Mouse (Mus musculus) heart, embryonic 11.5 days (tissue): ENCODE data around the gene Gse1. TPM values are rescaled to one million over a fixed set of nuclear protein-coding genes. Genes with fewer than 3 reads are reported as not detected.

Experiments
- ATAC-seq: fragments of 200-750 bp; cut with Nextera tagmentation; replicated peaks from 2 replicates; pipeline ENCODE4 v1.8.0; 2017; ENCODE audit warnings: moderate library complexity; ENCODE audit not compliant: insufficient number of reproducible peaks, low FRiP score, low TSS enrichment
- H3K27ac ChIP-seq: fragments of 300-500 bp; sonication (generic); 2 replicates; pipeline ENCODE4 v1.5.1; 2014; ENCODE audit warnings: mild to moderate bottlenecking, low read depth, low read length
- H3K27me3 ChIP-seq: fragments of 300-500 bp; sonication (generic); 2 replicates; pipeline ENCODE4 v1.6.1; 2014; ENCODE audit warnings: mild to moderate bottlenecking, low read length, mixed read lengths; ENCODE audit not compliant: control insufficient read depth, insufficient read depth
- H3K36me3 ChIP-seq: fragments of 300-500 bp; sonication (generic); 2 replicates; pipeline ENCODE4 v1.6.1; 2014; ENCODE audit warnings: mild to moderate bottlenecking, low read length, moderate library complexity, mixed read lengths; ENCODE audit not compliant: control insufficient read depth, insufficient read depth
- H3K4me1 ChIP-seq: fragments of 300-500 bp; sonication (generic); 2 replicates; pipeline ENCODE4 v1.6.1; 2014; ENCODE audit warnings: low read length; ENCODE audit not compliant: control insufficient read depth, insufficient read depth
- H3K4me2 ChIP-seq: fragments of 300-500 bp; sonication (generic); 2 replicates; pipeline ENCODE4 v1.6.1; 2014; ENCODE audit warnings: mild to moderate bottlenecking, moderate library complexity
- H3K4me3 ChIP-seq: fragments of 300-500 bp; sonication (generic); 2 replicates; pipeline ENCODE4 v1.5.1; 2014; ENCODE audit warnings: low read depth, low read length
- H3K9ac ChIP-seq: fragments of 300-500 bp; sonication (generic); 2 replicates; pipeline ENCODE4 v1.6.1; 2014; ENCODE audit warnings: mild to moderate bottlenecking, low read depth, low read length, moderate library complexity
- H3K9me3 ChIP-seq: fragments of 300-500 bp; sonication (generic); replicated peaks from 2 replicates; pipeline ENCODE4 v1.6.1; 2016; ENCODE audit warnings: low read length; ENCODE audit not compliant: control insufficient read depth
- WGBS: fragments of 180-500 bp; shearing (Covaris S2); extraction: QIAGEN DNeasy Blood & Tissue Kit; methylation state at CpG from one replicate; pipeline ENCODE4 v1.1.7; 2014; ENCODE audit not compliant: insufficient replicate concordance; 5-methylcytosine and 5-hydroxymethylcytosine counted together
- polyA plus RNA-seq: library from polyadenylated mRNA; unstranded; fragments of >200 nt; fragmentation: Nextera tagmentation; extraction: Ambion mirVana; gene quantifications from 2 replicates; pipeline ENCODE4 v1.2.1, GENCODE M21; 2014

The Gse1 gene
- polyA plus RNA-seq, 1 experiment from 2014 or later, result 12.8 TPM

DNA sequence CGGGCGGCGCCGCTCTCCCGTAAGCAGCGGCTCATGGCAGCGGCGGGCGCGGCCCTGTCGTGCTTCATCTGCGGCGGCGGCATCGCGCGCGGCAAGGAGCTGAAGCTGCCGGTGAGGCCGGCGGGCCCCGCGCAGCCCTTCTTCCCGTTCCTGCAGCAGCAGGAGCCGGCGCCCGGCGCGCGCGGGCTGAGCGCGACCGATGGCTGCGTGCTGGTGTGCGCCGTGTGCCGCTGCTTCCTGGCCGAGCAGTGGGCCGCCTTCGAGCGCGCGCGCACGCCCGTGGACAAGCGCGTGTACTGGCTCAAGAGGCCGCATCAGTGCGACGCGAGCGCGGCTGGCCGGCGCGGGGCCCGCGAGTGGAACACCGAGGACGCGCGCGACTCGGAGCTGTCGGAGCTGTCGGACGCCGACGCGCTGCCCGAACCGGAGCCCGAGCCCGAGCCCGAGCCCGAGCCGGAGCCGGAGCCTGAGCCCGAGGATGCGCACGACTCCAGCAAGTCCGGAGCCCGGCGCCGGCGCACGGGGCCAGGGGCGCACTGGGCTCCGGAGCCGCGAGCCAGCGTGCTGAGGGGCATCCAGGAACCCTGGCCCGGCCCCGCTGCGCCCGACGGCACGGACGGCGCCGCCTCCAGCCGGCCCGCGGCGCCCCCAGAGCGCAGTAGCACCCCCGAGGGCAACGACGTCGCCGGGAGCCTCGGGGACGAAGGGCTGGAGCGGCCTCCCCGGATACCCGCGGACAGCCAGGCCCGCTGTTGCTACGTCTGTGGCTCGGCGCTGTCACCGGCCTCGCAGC lies 721 bp downstream of the Gse1 start:
- Histone ChIP-seq H3K9me3 (no peaks in the 10 kb centered on the region), H3K9ac (peak overlapping the region; percentile 69), H3K36me3 (no peaks in the 10 kb centered on the region), H3K4me2 (peak overlapping the region; percentile 98), H3K4me3 (peak overlapping the region; percentile 62), H3K4me1 (peaks cover 63% of the 10 kb centered on the region), H3K27ac (no peak overlapping the region), H3K27me3 (peaks cover 26% of the 10 kb centered on the region)
- ATAC-seq, result no peak
- WGBS, result 1% methylated on average over 98 of the region's 125 CpGs

- Histone ChIP-seq H3K4me1 (peaks cover 66% of the 10 kb centered on the region), H3K4me2 (peak overlapping the region; percentile 98), H3K4me3 (peak overlapping the region; percentile 62), H3K9me3 (no peaks in the 10 kb centered on the region), H3K9ac (peak overlapping the region; percentile 69; the same call in 1 of the 2 replicates), H3K27ac (no peak overlapping the region), H3K36me3 (no peaks in the 10 kb centered on the region), H3K27me3 (peaks cover 26% of the 10 kb centered on the region)
- WGBS, result 2% methylated on average over 22 of the region's 22 CpGs
- ATAC-seq, result no peak
These were observed 1.3 kb downstream of the Gse1 start for GRCm38 (mm10) chr8:120229574-120229916.

- peak overlapping the region; percentile 98 for H3K4me2 ChIP-seq
- H3K36me3 ChIP-seq, result no peaks in the 10 kb centered on the region
- no peak for ATAC-seq
- no peaks in the 10 kb centered on the region for H3K9me3 ChIP-seq
- H3K4me3 ChIP-seq, result peak overlapping the region; percentile 62
- peaks cover 68% of the 10 kb centered on the region for H3K4me1 ChIP-seq
- H3K27ac ChIP-seq, result no peak overlapping the region
- WGBS, result 14% methylated on average over 22 of the region's 22 CpGs
- H3K9ac ChIP-seq, result peak overlapping the region; percentile 69
- peaks cover 26% of the 10 kb centered on the region for H3K27me3 ChIP-seq
These were observed 1.8 kb downstream of the Gse1 start for GRCm38 (mm10) chr8:120230081-120230480.

DNA sequence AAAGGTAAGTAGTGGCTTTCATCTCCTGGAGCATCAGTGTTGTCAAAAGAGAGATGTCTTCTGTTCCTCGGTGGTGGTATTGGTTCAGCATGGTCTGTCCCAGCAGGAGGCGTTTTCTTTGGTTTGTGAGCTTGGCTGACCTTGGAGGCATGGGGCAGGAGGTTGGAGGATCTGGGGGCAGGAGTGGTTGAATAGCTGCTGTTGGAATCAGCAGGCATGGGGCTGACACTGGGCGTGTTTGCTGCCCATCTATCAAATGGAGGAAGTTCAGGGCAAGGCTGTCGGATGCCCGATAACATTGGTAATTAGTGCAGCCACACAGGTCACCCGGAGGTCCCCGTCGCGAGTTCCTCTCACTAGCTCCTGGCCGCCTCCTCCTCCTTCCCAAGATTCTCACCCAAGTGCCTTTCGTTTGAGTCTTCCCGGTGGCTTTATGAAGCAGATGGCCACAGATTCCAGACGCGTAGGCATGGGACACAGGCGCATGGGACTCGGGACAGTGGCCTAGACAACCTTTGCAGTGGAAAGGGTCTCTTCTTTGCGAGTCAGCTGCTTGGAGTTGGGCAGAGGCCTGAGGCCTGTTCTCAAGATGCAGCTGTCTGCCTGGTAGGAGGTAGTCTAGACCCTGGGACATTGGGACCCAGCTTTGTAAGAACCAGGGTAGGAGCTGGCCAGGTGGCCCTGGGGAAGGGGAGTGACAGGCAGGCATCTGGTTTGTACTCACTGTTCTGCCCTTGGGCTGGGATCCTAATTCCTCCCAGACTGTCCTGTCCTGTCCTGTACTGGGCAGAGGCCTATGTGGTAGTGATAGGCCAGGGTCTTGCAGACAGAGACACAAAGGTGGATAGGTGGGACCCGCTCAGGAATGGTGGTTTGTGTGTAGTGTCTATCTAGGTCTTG lies 2.7 kb downstream of the Gse1 start:
- Histone ChIP-seq H3K36me3 (no peaks in the 10 kb centered on the region), H3K4me1 (peaks cover 64% of the 10 kb centered on the region), H3K27ac (no peak overlapping the region), H3K4me3 (peak overlapping the region; percentile 62), H3K9me3 (no peaks in the 10 kb centered on the region), H3K9ac (0 out of 2 replicates have a peak overlapping the region, but pooled peaks have one; percentile 43), H3K27me3 (peaks cover 26% of the 10 kb centered on the region), H3K4me2 (peak overlapping the region; percentile 98)
- WGBS, result 38% methylated on average over 18 of the region's 18 CpGs
- no peak for ATAC-seq

GRCm38 (mm10) chr8:120231870-120232269 lies 3.6 kb downstream of the Gse1 start:
- ATAC-seq, result no peak
- H3K27ac ChIP-seq, result no peak overlapping the region
- H3K27me3 ChIP-seq, result peaks cover 26% of the 10 kb centered on the region
- H3K4me1 ChIP-seq, result peaks cover 60% of the 10 kb centered on the region
- H3K9me3 ChIP-seq, result no peaks in the 10 kb centered on the region
- H3K4me2 ChIP-seq, result peak overlapping the region; percentile 98
- H3K4me3 ChIP-seq, result peak overlapping the region; percentile 62; the same call in 1 of the 2 replicates
- H3K36me3 ChIP-seq, result no peaks in the 10 kb centered on the region
- WGBS, result 50% methylated on average over 3 of the region's 3 CpGs
- no peak overlapping the region for H3K9ac ChIP-seq

DNA sequence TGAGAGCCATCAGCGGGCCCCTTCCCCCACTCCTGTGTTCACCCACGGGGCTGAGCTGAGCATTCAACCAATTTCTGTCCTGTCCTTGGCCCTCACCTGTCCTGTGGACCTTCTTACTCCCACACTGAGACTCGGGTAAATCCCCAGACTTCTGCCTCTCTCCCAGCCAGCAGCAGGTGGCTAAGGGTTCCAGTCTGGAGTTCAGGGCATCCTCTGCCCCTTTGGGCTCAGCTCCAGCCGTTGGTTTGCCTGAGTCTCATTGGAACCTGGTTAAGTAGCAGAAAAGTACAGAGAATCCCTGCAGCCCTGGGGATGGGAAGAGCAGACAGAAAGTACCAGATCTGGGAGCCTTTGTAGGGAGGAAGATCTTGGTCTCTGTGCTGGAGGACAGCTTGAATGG lies 4.1 kb downstream of the Gse1 start:
- Histone ChIP-seq H3K4me3 (peak overlapping the region; percentile 18; the same call in 1 of the 2 replicates), H3K36me3 (no peaks in the 10 kb centered on the region), H3K9me3 (no peaks in the 10 kb centered on the region), H3K4me1 (peaks cover 55% of the 10 kb centered on the region), H3K27me3 (peaks cover 26% of the 10 kb centered on the region), H3K9ac (no peak overlapping the region), H3K27ac (no peak overlapping the region), H3K4me2 (peak overlapping the region; percentile 98)
- 53% methylated on average over 4 of the region's 4 CpGs for WGBS
- ATAC-seq, result no peak

DNA sequence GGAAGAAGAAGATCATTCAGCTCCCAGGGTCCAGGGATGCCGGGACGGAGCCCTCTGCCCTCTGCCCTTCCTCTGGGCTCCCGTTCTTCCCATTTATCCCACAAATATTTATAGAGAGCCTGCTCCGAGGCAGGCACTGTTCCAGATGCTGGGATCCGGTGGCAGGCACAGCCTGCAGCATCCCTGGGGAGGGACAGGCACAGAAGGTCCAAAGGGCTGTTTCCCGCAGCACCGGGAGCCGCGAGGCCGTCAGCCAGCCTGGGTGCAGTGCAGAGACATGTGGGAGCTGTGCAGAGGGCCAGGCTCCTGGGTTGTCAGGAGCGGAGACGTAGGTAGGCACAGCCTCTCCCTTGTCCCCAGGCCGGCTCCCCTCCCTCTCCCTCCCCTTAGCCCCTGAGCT lies 4.7 kb downstream of the Gse1 start:
- no peak for ATAC-seq
- Histone ChIP-seq H3K4me2 (peak overlapping the region; percentile 98), H3K9ac (no peak overlapping the region), H3K9me3 (no peaks in the 10 kb centered on the region), H3K36me3 (peaks cover 2% of the 10 kb centered on the region), H3K27me3 (peaks cover 26% of the 10 kb centered on the region), H3K4me1 (peaks cover 54% of the 10 kb centered on the region), H3K27ac (no peak overlapping the region), H3K4me3 (peak overlapping the region; percentile 18; the same call in 1 of the 2 replicates)
- WGBS, result 37% methylated on average over 13 of the region's 13 CpGs

DNA sequence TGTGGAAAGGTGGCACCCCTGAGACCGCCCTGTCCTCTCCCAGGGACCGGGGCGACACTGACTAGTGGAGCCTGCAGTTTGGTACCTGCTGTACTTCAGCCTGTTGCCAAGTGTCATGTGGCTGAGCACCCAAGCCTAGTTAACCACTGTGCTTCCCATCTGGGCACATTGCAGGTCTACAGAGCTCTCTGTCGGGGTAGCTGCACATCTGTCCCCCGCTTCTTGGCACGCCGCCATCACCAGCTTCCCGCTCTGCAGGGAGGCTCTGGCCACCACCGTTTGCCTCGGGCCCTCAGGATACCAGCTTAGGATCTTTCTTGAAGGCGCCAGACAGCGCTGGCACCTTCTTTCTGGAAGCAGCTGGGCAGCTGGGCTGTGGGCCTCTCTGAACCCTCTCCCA lies 6.2 kb downstream of the Gse1 start:
- no peak for ATAC-seq
- H3K9me3 ChIP-seq, result no peaks in the 10 kb centered on the region
- no peak overlapping the region for H3K4me3 ChIP-seq
- peaks cover 20% of the 10 kb centered on the region for H3K27me3 ChIP-seq
- no peak overlapping the region for H3K27ac ChIP-seq
- peaks cover 5% of the 10 kb centered on the region for H3K36me3 ChIP-seq
- no peak overlapping the region for H3K4me2 ChIP-seq
- peaks cover 48% of the 10 kb centered on the region for H3K4me1 ChIP-seq
- 53% methylated on average over 12 of the region's 12 CpGs for whole genome bisulfite sequencing
- H3K9ac ChIP-seq, result peak overlapping the region; percentile 43; the same call in 1 of the 2 replicates
